Mouse (Mus musculus): ENCODE data around the gene Rad51ap2. TPM values are rescaled to one million over a fixed set of nuclear protein-coding genes. Genes with fewer than 3 reads are reported as not detected.

Gene Rad51ap2
- polyA plus RNA-seq (2015; fragmentation: Nextera tagmentation; extraction: Ambion mirVana): 0.52 and 0.70 TPM in 2 replicates

- Histone ChIP-seq H3K36me3 (ENCODE audit: control insufficient read depth, insufficient read depth, low read length) (no peaks in the 10 kb centered on the region), H3K4me2 (ENCODE audit: low read length) (peak within 1 kb of the TSS; percentile 81), H3K27me3 (ENCODE audit: control insufficient read depth, insufficient read depth, low read depth, low read length) (no peaks in the 10 kb centered on the region), H3K4me1 (ENCODE audit: control insufficient read depth, insufficient read depth, low read length) (no peaks in the 10 kb centered on the region), H3K9ac (ENCODE audit: low read depth, low read length) (peak within 1 kb of the TSS; percentile 76), H3K9me3 (replicated peaks; ENCODE audit: control insufficient read depth, low read length, poor library complexity, severe bottlenecking) (no peaks in the 10 kb centered on the region), H3K4me3 (ENCODE audit: low read depth, low read length) (peak within 1 kb of the TSS; percentile 62), H3K27ac (ENCODE audit: low read length) (no peak within 1 kb of the TSS)
- WGBS: 2% methylated on average over 40 of the region's 40 CpGs
- peak; percentile 100 for ATAC-seq
Measured at GRCm38 (mm10) chr12:11455549-11456194, at the start of gene Rad51ap2. TSS of gene Rad51ap2 (plus strand) at chr12:11456079.

- H3K4me2 ChIP-seq (ENCODE audit: low read length): no peak overlapping the region
- ATAC-seq: no peak
- no peaks in the 10 kb centered on the region for H3K9me3 ChIP-seq (replicated peaks; ENCODE audit: control insufficient read depth, low read length, poor library complexity, severe bottlenecking)
- no peaks in the 10 kb centered on the region for H3K36me3 ChIP-seq (ENCODE audit: control insufficient read depth, insufficient read depth, low read length)
- H3K27ac ChIP-seq (ENCODE audit: low read length): no peak overlapping the region
- H3K9ac ChIP-seq (ENCODE audit: low read depth, low read length): no peak overlapping the region
- H3K4me1 ChIP-seq (ENCODE audit: control insufficient read depth, insufficient read depth, low read length): no peaks in the 10 kb centered on the region
- H3K27me3 ChIP-seq (ENCODE audit: control insufficient read depth, insufficient read depth, low read depth, low read length): no peaks in the 10 kb centered on the region
- 91% methylated on average over 4 of the region's 4 CpGs for WGBS
- H3K4me3 ChIP-seq (ENCODE audit: low read depth, low read length): no peak overlapping the region
Measured at GRCm38 (mm10) chr12:11407679-11408078, 48.2 kb upstream of the Rad51ap2 start.

GRCm38 (mm10) chr12:11418112-11418511, 37.8 kb upstream of the Rad51ap2 start:
- H3K27ac ChIP-seq (ENCODE audit: low read length): no peak overlapping the region
- no peak overlapping the region for H3K9ac ChIP-seq (ENCODE audit: low read depth, low read length)
- WGBS: 83% methylated on average over 6 of the region's 6 CpGs
- H3K36me3 ChIP-seq (ENCODE audit: control insufficient read depth, insufficient read depth, low read length): no peaks in the 10 kb centered on the region
- no peak for ATAC-seq
- no peak overlapping the region for H3K4me2 ChIP-seq (ENCODE audit: low read length)
- no peaks in the 10 kb centered on the region for H3K4me1 ChIP-seq (ENCODE audit: control insufficient read depth, insufficient read depth, low read length)
- no peaks in the 10 kb centered on the region for H3K27me3 ChIP-seq (ENCODE audit: control insufficient read depth, insufficient read depth, low read depth, low read length)
- no peaks in the 10 kb centered on the region for H3K9me3 ChIP-seq (replicated peaks; ENCODE audit: control insufficient read depth, low read length, poor library complexity, severe bottlenecking)
- H3K4me3 ChIP-seq (ENCODE audit: low read depth, low read length): no peak overlapping the region

- WGBS: 58% methylated on average over 4 of the region's 4 CpGs
- no peak for ATAC-seq
- no peaks in the 10 kb centered on the region for H3K36me3 ChIP-seq (ENCODE audit: control insufficient read depth, insufficient read depth, low read length)
Measured at GRCm38 (mm10) chr12:11427396-11427795, 28.5 kb upstream of the Rad51ap2 start.

GRCm38 (mm10) chr12:11433126-11433525, 22.8 kb upstream of the Rad51ap2 start:
- no peak overlapping the region for H3K4me3 ChIP-seq (ENCODE audit: low read depth, low read length)
- H3K36me3 ChIP-seq (ENCODE audit: control insufficient read depth, insufficient read depth, low read length): no peaks in the 10 kb centered on the region
- H3K9me3 ChIP-seq (replicated peaks; ENCODE audit: control insufficient read depth, low read length, poor library complexity, severe bottlenecking): no peaks in the 10 kb centered on the region
- H3K4me2 ChIP-seq (ENCODE audit: low read length): peak overlapping the region; percentile 48; the same call in 1 of the 2 replicates
- H3K27ac ChIP-seq (ENCODE audit: low read length): no peak overlapping the region
- H3K9ac ChIP-seq (ENCODE audit: low read depth, low read length): no peak overlapping the region
- no peak for ATAC-seq
- no peaks in the 10 kb centered on the region for H3K27me3 ChIP-seq (ENCODE audit: control insufficient read depth, insufficient read depth, low read depth, low read length)
- WGBS: 89% methylated on average over 1 of the region's 1 CpGs
- peaks cover 10% of the 10 kb centered on the region; the same call in 1 of the 2 replicates for H3K4me1 ChIP-seq (ENCODE audit: control insufficient read depth, insufficient read depth, low read length)

More at GRCm38 (mm10) chr12:11427396-11427795, 28.5 kb upstream of the Rad51ap2 start:
- Histone ChIP-seq H3K9me3 (replicated peaks; ENCODE audit: control insufficient read depth, low read length, poor library complexity, severe bottlenecking) (no peaks in the 10 kb centered on the region), H3K4me1 (ENCODE audit: control insufficient read depth, insufficient read depth, low read length) (no peaks in the 10 kb centered on the region), H3K9ac (ENCODE audit: low read depth, low read length) (no peak overlapping the region), H3K27ac (ENCODE audit: low read length) (no peak overlapping the region), H3K4me2 (ENCODE audit: low read length) (no peak overlapping the region), H3K4me3 (ENCODE audit: low read depth, low read length) (no peak overlapping the region), H3K27me3 (ENCODE audit: control insufficient read depth, insufficient read depth, low read depth, low read length) (no peaks in the 10 kb centered on the region)

- H3K9ac ChIP-seq (ENCODE audit: low read depth, low read length): 0 out of 2 replicates have a peak overlapping the region, but pooled peaks have one; percentile 34
- peak overlapping the region; percentile 33; the same call in 1 of the 2 replicates for H3K27ac ChIP-seq (ENCODE audit: low read length)
- H3K4me2 ChIP-seq (ENCODE audit: low read length): peak overlapping the region; percentile 48
- no peaks in the 10 kb centered on the region for H3K36me3 ChIP-seq (ENCODE audit: control insufficient read depth, insufficient read depth, low read length)
- no peaks in the 10 kb centered on the region for H3K27me3 ChIP-seq (ENCODE audit: control insufficient read depth, insufficient read depth, low read depth, low read length)
- no peaks in the 10 kb centered on the region for H3K9me3 ChIP-seq (replicated peaks; ENCODE audit: control insufficient read depth, low read length, poor library complexity, severe bottlenecking)
- no peak for ATAC-seq
- H3K4me1 ChIP-seq (ENCODE audit: control insufficient read depth, insufficient read depth, low read length): peaks cover 10% of the 10 kb centered on the region; the same call in 1 of the 2 replicates
- no peak overlapping the region for H3K4me3 ChIP-seq (ENCODE audit: low read depth, low read length)
- 75% methylated on average over 1 of the region's 1 CpGs for WGBS
Measured at GRCm38 (mm10) chr12:11433716-11434115, 22.2 kb upstream of the Rad51ap2 start.

- peak overlapping the region; percentile 91 for H3K4me2 ChIP-seq (ENCODE audit: low read length)
- peak overlapping the region; percentile 53 for H3K4me3 ChIP-seq (ENCODE audit: low read depth, low read length)
- peak overlapping the region; percentile 65 for H3K9ac ChIP-seq (ENCODE audit: low read depth, low read length)
- H3K27me3 ChIP-seq (ENCODE audit: control insufficient read depth, insufficient read depth, low read depth, low read length): no peaks in the 10 kb centered on the region
- no peaks in the 10 kb centered on the region for H3K9me3 ChIP-seq (replicated peaks; ENCODE audit: control insufficient read depth, low read length, poor library complexity, severe bottlenecking)
- no peak for ATAC-seq
- peaks cover 10% of the 10 kb centered on the region; the same call in 1 of the 2 replicates for H3K4me1 ChIP-seq (ENCODE audit: control insufficient read depth, insufficient read depth, low read length)
- H3K36me3 ChIP-seq (ENCODE audit: control insufficient read depth, insufficient read depth, low read length): no peaks in the 10 kb centered on the region
- peak overlapping the region; percentile 80 for H3K27ac ChIP-seq (ENCODE audit: low read length)
- 72% methylated on average over 8 of the region's 8 CpGs for WGBS
Measured at GRCm38 (mm10) chr12:11434446-11434845, 21.4 kb upstream of the Rad51ap2 start.

GRCm38 (mm10) chr12:11435246-11436022, 20.4 kb upstream of the Rad51ap2 start:
- Histone ChIP-seq H3K9ac (ENCODE audit: low read depth, low read length) (peak overlapping the region; percentile 65), H3K9me3 (replicated peaks; ENCODE audit: control insufficient read depth, low read length, poor library complexity, severe bottlenecking) (no peaks in the 10 kb centered on the region), H3K27me3 (ENCODE audit: control insufficient read depth, insufficient read depth, low read depth, low read length) (no peaks in the 10 kb centered on the region), H3K4me3 (ENCODE audit: low read depth, low read length) (peak overlapping the region; percentile 53), H3K36me3 (ENCODE audit: control insufficient read depth, insufficient read depth, low read length) (no peaks in the 10 kb centered on the region), H3K27ac (ENCODE audit: low read length) (peak overlapping the region; percentile 80), H3K4me1 (ENCODE audit: control insufficient read depth, insufficient read depth, low read length) (peaks cover 10% of the 10 kb centered on the region; the same call in 1 of the 2 replicates), H3K4me2 (ENCODE audit: low read length) (peak overlapping the region; percentile 91)
- ATAC-seq: peak; percentile 22; the same call in 1 of the 2 replicates
- 5% methylated on average over 15 of the region's 15 CpGs for WGBS

- WGBS: 1% methylated on average over 12 of the region's 12 CpGs
- ATAC-seq: peak; percentile 22
Measured at GRCm38 (mm10) chr12:11436023-11436350, 19.9 kb upstream of the Rad51ap2 start.

More at GRCm38 (mm10) chr12:11436023-11436350, 19.9 kb upstream of the Rad51ap2 start:
- peak overlapping the region; percentile 65 for H3K9ac ChIP-seq (ENCODE audit: low read depth, low read length)
- H3K4me3 ChIP-seq (ENCODE audit: low read depth, low read length): peak overlapping the region; percentile 53
- H3K27ac ChIP-seq (ENCODE audit: low read length): peak overlapping the region; percentile 80
- H3K4me2 ChIP-seq (ENCODE audit: low read length): peak overlapping the region; percentile 91
- no peaks in the 10 kb centered on the region for H3K27me3 ChIP-seq (ENCODE audit: control insufficient read depth, insufficient read depth, low read depth, low read length)
- H3K4me1 ChIP-seq (ENCODE audit: control insufficient read depth, insufficient read depth, low read length): peaks cover 10% of the 10 kb centered on the region; the same call in 1 of the 2 replicates
- H3K9me3 ChIP-seq (replicated peaks; ENCODE audit: control insufficient read depth, low read length, poor library complexity, severe bottlenecking): no peaks in the 10 kb centered on the region
- no peaks in the 10 kb centered on the region for H3K36me3 ChIP-seq (ENCODE audit: control insufficient read depth, insufficient read depth, low read length)
